Mouse (Mus musculus): ENCODE data around the gene Fam102a. TPM values are rescaled to one million over a fixed set of nuclear protein-coding genes. Genes with fewer than 3 reads are reported as not detected.

Gene Fam102a
- polyA plus RNA-seq, 1 experiment: 17.6 TPM

GRCm38 (mm10) chr2:32528326-32528725 is 6.8 kb upstream of the Fam102a start:
- no peak overlapping the region for H3K4me3 ChIP-seq (ENCODE audit: control insufficient read depth, low read depth, low read length)
- H3K27ac ChIP-seq (ENCODE audit: control insufficient read depth, insufficient read depth, low read depth, low read length): no peak overlapping the region
- TF ChIP-seq CTCF (IDR thresholded peaks at IDR 0.05; ENCODE audit: control insufficient read depth, insufficient read depth, insufficient replicate concordance, low read depth, low read length): no peak
- TF ChIP-seq POLR2A (IDR thresholded peaks at IDR 0.05; ENCODE audit: control insufficient read depth, low read depth, low read length): no peak
- no peaks in the 10 kb centered on the region for H3K27me3 ChIP-seq (ENCODE audit: control insufficient read depth, insufficient read depth, low read length)
- H3K36me3 ChIP-seq (ENCODE audit: control insufficient read depth, insufficient read depth, low read length): no peaks in the 10 kb centered on the region
- no peaks in the 10 kb centered on the region for H3K4me1 ChIP-seq (ENCODE audit: control insufficient read depth, insufficient read depth, low read length)

GRCm38 (mm10) chr2:32530479-32530878 is 4.7 kb upstream of the Fam102a start:
- H3K27ac ChIP-seq (ENCODE audit: control insufficient read depth, insufficient read depth, low read depth, low read length): no peak overlapping the region
- H3K36me3 ChIP-seq (ENCODE audit: control insufficient read depth, insufficient read depth, low read length): no peaks in the 10 kb centered on the region
- no peaks in the 10 kb centered on the region for H3K27me3 ChIP-seq (ENCODE audit: control insufficient read depth, insufficient read depth, low read length)
- no peak overlapping the region for H3K4me3 ChIP-seq (ENCODE audit: control insufficient read depth, low read depth, low read length)
- TF ChIP-seq POLR2A (IDR thresholded peaks at IDR 0.05; ENCODE audit: control insufficient read depth, low read depth, low read length) (no peak), CTCF (IDR thresholded peaks at IDR 0.05; ENCODE audit: control insufficient read depth, insufficient read depth, insufficient replicate concordance, low read depth, low read length) (no peak)
- H3K4me1 ChIP-seq (ENCODE audit: control insufficient read depth, insufficient read depth, low read length): peaks cover 7% of the 10 kb centered on the region

GRCm38 (mm10) chr2:32533163-32533562 is 2.0 kb upstream of the Fam102a start:
- peaks cover 21% of the 10 kb centered on the region for H3K4me1 ChIP-seq (ENCODE audit: control insufficient read depth, insufficient read depth, low read length)
- no peak overlapping the region for H3K4me3 ChIP-seq (ENCODE audit: control insufficient read depth, low read depth, low read length)
- H3K36me3 ChIP-seq (ENCODE audit: control insufficient read depth, insufficient read depth, low read length): no peaks in the 10 kb centered on the region
- TF ChIP-seq POLR2A (IDR thresholded peaks at IDR 0.05; ENCODE audit: control insufficient read depth, low read depth, low read length) (no peak), CTCF (IDR thresholded peaks at IDR 0.05; ENCODE audit: control insufficient read depth, insufficient read depth, insufficient replicate concordance, low read depth, low read length) (no peak)
- no peaks in the 10 kb centered on the region for H3K27me3 ChIP-seq (ENCODE audit: control insufficient read depth, insufficient read depth, low read length)
- H3K27ac ChIP-seq (ENCODE audit: control insufficient read depth, insufficient read depth, low read depth, low read length): no peak overlapping the region

GRCm38 (mm10) chr2:32534061-32534732 is 935 bp upstream of the Fam102a start:
- Histone ChIP-seq H3K4me1 (ENCODE audit: control insufficient read depth, insufficient read depth, low read length) (peaks cover 22% of the 10 kb centered on the region), H3K27ac (ENCODE audit: control insufficient read depth, insufficient read depth, low read depth, low read length) (peak overlapping the region; percentile 64), H3K4me3 (ENCODE audit: control insufficient read depth, low read depth, low read length) (peak overlapping the region; percentile 64), H3K36me3 (ENCODE audit: control insufficient read depth, insufficient read depth, low read length) (no peaks in the 10 kb centered on the region), H3K27me3 (ENCODE audit: control insufficient read depth, insufficient read depth, low read length) (no peaks in the 10 kb centered on the region)
- TF ChIP-seq POLR2A (IDR thresholded peaks at IDR 0.05; ENCODE audit: control insufficient read depth, low read depth, low read length) (no peak), CTCF (IDR thresholded peaks at IDR 0.05; ENCODE audit: control insufficient read depth, insufficient read depth, insufficient replicate concordance, low read depth, low read length) (no peak)

GRCm38 (mm10) chr2:32535501-32535991 is 414 bp downstream of the Fam102a start:
- Histone ChIP-seq H3K27ac (ENCODE audit: control insufficient read depth, insufficient read depth, low read depth, low read length) (peak overlapping the region; percentile 73), H3K4me1 (ENCODE audit: control insufficient read depth, insufficient read depth, low read length) (peaks cover 22% of the 10 kb centered on the region), H3K27me3 (ENCODE audit: control insufficient read depth, insufficient read depth, low read length) (no peaks in the 10 kb centered on the region), H3K36me3 (ENCODE audit: control insufficient read depth, insufficient read depth, low read length) (no peaks in the 10 kb centered on the region), H3K4me3 (ENCODE audit: control insufficient read depth, low read depth, low read length) (peak overlapping the region; percentile 90)
- TF ChIP-seq POLR2A (IDR thresholded peaks at IDR 0.05; ENCODE audit: control insufficient read depth, low read depth, low read length) (no peak), CTCF (IDR thresholded peaks at IDR 0.05; ENCODE audit: control insufficient read depth, insufficient read depth, insufficient replicate concordance, low read depth, low read length) (no peak)

GRCm38 (mm10) chr2:32536086-32536633 is 1.0 kb downstream of the Fam102a start:
- Histone ChIP-seq H3K4me1 (ENCODE audit: control insufficient read depth, insufficient read depth, low read length) (peaks cover 23% of the 10 kb centered on the region), H3K27me3 (ENCODE audit: control insufficient read depth, insufficient read depth, low read length) (no peaks in the 10 kb centered on the region), H3K36me3 (ENCODE audit: control insufficient read depth, insufficient read depth, low read length) (no peaks in the 10 kb centered on the region), H3K27ac (ENCODE audit: control insufficient read depth, insufficient read depth, low read depth, low read length) (peak overlapping the region; percentile 73), H3K4me3 (ENCODE audit: control insufficient read depth, low read depth, low read length) (peak overlapping the region; percentile 90)
- TF ChIP-seq POLR2A (IDR thresholded peaks at IDR 0.05; ENCODE audit: control insufficient read depth, low read depth, low read length) (no peak), CTCF (IDR thresholded peaks at IDR 0.05; ENCODE audit: control insufficient read depth, insufficient read depth, insufficient replicate concordance, low read depth, low read length) (no peak)

GRCm38 (mm10) chr2:32536634-32537359 is 1.7 kb downstream of the Fam102a start:
- H3K4me1 ChIP-seq (ENCODE audit: control insufficient read depth, insufficient read depth, low read length): peaks cover 25% of the 10 kb centered on the region
- peak overlapping the region; percentile 90 for H3K4me3 ChIP-seq (ENCODE audit: control insufficient read depth, low read depth, low read length)
- no peaks in the 10 kb centered on the region for H3K36me3 ChIP-seq (ENCODE audit: control insufficient read depth, insufficient read depth, low read length)
- peak overlapping the region; percentile 73 for H3K27ac ChIP-seq (ENCODE audit: control insufficient read depth, insufficient read depth, low read depth, low read length)
- H3K27me3 ChIP-seq (ENCODE audit: control insufficient read depth, insufficient read depth, low read length): no peaks in the 10 kb centered on the region
- TF ChIP-seq CTCF (IDR thresholded peaks at IDR 0.05; ENCODE audit: control insufficient read depth, insufficient read depth, insufficient replicate concordance, low read depth, low read length): no peak
- no peak for TF ChIP-seq POLR2A (IDR thresholded peaks at IDR 0.05; ENCODE audit: control insufficient read depth, low read depth, low read length)

All from testis, adult 2 months (tissue).